Mouse (Mus musculus): Measurements from ENCODE around the gene Wnk4. TPM values are rescaled to one million over a fixed set of nuclear protein-coding genes. Genes with fewer than 3 reads are reported as not detected.

The Wnk4 gene
- 2.4 and 3.5 TPM in 2 replicates for polyA plus RNA-seq (2014; fragmentation: Nextera tagmentation; extraction: Ambion mirVana)

DNA sequence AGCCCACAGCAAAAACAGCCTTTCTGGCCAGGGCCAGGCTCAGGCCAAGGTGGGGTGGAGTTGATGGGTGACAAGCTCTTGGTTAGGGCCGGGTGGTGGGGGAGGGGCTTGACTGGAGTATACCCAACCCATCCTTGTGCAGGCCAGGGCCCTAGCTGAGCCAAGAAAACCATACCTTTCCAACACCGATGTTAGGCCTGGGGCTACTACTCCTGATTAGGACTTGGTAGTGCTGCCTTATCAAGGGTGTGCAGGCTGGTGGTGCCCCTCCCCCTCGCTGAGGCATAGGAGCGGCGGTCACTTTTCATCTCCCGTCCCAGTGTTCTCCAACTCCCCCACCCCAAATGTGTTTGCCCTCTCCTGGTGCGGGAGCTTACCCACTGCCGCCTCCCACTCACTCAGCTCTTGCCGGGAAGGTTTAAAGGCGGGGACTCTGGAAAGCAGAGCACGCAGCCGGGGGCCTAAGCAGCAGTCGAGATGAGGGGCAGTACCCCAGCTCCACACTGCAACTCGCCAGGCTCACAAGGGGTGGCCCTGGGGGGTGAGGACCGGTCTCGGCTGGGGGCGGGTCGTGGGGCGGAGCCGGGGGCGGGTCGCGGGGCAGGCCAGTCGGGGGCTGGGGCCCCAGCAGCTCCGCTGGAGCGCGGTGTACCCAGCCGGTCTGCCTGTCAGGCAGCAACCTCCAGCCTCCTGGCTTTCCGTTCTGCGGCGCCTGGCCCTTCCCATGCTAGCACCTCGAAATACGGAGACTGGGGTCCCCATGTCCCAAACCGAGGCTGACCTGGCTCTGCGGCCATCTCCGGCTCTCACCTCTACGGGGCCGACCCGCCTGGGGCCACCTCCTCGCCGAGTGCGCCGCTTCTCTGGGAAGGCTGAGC is at the start of gene Wnk4:
Gene Wnk4 (plus strand): TSS at position 620 of the 878 bp plus-strand sequence.
- Histone ChIP-seq H3K4me3 (ENCODE audit: low read depth, low read length) (peak within 1 kb of the TSS; percentile 46), H3K36me3 (replicated peaks; ENCODE audit: control insufficient read depth, insufficient read depth, low read depth, low read length) (no peaks in the 10 kb centered on the region), H3K9ac (replicated peaks; ENCODE audit: low read length) (peak within 1 kb of the TSS; percentile 70), H3K27me3 (ENCODE audit: control insufficient read depth, insufficient read depth, low read length) (peaks cover 30% of the 10 kb centered on the region), H3K27ac (replicated peaks; ENCODE audit: low read depth, low read length) (peak within 1 kb of the TSS; percentile 29), H3K4me1 (ENCODE audit: control insufficient read depth, insufficient read depth, low read length) (peaks cover 22% of the 10 kb centered on the region), H3K4me2 (ENCODE audit: low read depth, low read length) (peak within 1 kb of the TSS; percentile 96), H3K9me3 (replicated peaks; ENCODE audit: control insufficient read depth, low read length) (no peaks in the 10 kb centered on the region)
- ATAC-seq (replicated peaks; ENCODE audit: insufficient number of reproducible peaks, low FRiP score, low TSS enrichment, low read depth) (peak; percentile 84), DNase-seq (ENCODE audit: low spot score) (peak; percentile 76)
- WGBS: under 1% methylated on average over 43 of the region's 43 CpGs

DNA sequence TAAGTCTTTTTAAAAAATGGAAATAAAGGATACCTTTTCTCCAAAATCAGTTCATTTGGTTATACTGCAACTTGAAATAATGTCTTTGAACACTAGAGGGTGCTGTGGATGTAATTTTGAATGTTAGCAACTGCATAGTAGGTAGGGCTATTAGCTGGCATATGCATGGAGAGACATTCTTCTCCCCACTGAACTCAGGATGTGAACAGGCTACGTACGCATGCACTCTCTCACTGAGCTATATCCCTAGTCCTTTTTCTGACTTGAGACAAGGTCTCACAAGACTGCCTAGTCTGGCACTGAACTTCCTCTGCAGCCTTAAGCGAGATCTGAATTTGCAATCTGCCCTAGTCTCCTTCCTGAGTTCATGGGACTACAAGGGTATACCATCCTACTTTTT is 48.4 kb upstream of the Wnk4 start:
- Histone ChIP-seq H3K4me1 (ENCODE audit: control insufficient read depth, insufficient read depth, low read length) (no peaks in the 10 kb centered on the region), H3K9ac (replicated peaks; ENCODE audit: low read length) (no peak overlapping the region), H3K36me3 (replicated peaks; ENCODE audit: control insufficient read depth, insufficient read depth, low read depth, low read length) (no peaks in the 10 kb centered on the region), H3K9me3 (replicated peaks; ENCODE audit: control insufficient read depth, low read length) (no peaks in the 10 kb centered on the region), H3K27ac (replicated peaks; ENCODE audit: low read depth, low read length) (no peak overlapping the region), H3K27me3 (ENCODE audit: control insufficient read depth, insufficient read depth, low read length) (no peaks in the 10 kb centered on the region), H3K4me2 (ENCODE audit: low read depth, low read length) (no peak overlapping the region), H3K4me3 (ENCODE audit: low read depth, low read length) (no peak overlapping the region)
- DNase-seq (ENCODE audit: low spot score): peak; percentile 90
- no peak for ATAC-seq (replicated peaks; ENCODE audit: insufficient number of reproducible peaks, low FRiP score, low TSS enrichment, low read depth)
- WGBS: 51% methylated on average over 3 of the region's 3 CpGs

- Histone ChIP-seq H3K27me3 (ENCODE audit: control insufficient read depth, insufficient read depth, low read length) (no peaks in the 10 kb centered on the region), H3K36me3 (replicated peaks; ENCODE audit: control insufficient read depth, insufficient read depth, low read depth, low read length) (no peaks in the 10 kb centered on the region), H3K4me2 (ENCODE audit: low read depth, low read length) (no peak overlapping the region), H3K4me3 (ENCODE audit: low read depth, low read length) (no peak overlapping the region), H3K9me3 (replicated peaks; ENCODE audit: control insufficient read depth, low read length) (no peaks in the 10 kb centered on the region), H3K27ac (replicated peaks; ENCODE audit: low read depth, low read length) (no peak overlapping the region), H3K9ac (replicated peaks; ENCODE audit: low read length) (no peak overlapping the region), H3K4me1 (ENCODE audit: control insufficient read depth, insufficient read depth, low read length) (no peaks in the 10 kb centered on the region)
- DNase-seq (ENCODE audit: low spot score): no peak
- 84% methylated on average over 5 of the region's 5 CpGs for WGBS
- no peak for ATAC-seq (replicated peaks; ENCODE audit: insufficient number of reproducible peaks, low FRiP score, low TSS enrichment, low read depth)
Observed at GRCm38 (mm10) chr11:101216936-101217335, 43.4 kb upstream of the Wnk4 start.

DNA sequence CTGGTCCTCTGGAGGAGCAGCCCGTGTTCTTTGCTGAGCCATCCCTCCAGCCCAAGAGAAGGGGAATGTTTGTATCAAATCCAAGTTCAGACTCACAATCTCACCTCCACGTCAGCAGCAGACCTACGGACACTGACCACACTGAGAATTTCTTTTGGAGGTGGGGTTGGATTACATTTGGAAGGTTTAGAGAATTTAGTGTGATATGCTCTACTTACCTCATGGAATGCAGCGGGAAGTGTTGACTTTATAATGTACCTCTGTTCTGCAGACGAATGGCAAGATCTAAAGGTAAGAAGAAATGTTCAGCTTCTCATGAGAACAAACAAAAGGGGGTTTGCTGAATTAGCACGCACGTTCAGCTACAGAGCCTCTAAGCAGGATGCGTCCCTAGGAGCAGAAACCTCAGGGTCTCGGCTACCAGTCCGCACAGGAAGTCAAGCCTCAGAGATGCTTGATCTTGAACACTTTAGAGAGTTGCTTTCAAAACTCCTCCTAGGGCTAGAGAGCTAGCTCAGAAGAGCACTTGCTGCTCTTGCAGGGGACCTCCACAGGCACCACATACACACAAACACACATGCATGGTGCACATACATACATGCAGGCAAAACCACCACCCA is 41.8 kb upstream of the Wnk4 start:
- Histone ChIP-seq H3K27me3 (ENCODE audit: control insufficient read depth, insufficient read depth, low read length) (no peaks in the 10 kb centered on the region), H3K27ac (replicated peaks; ENCODE audit: low read depth, low read length) (no peak overlapping the region), H3K4me2 (ENCODE audit: low read depth, low read length) (no peak overlapping the region), H3K4me3 (ENCODE audit: low read depth, low read length) (no peak overlapping the region), H3K4me1 (ENCODE audit: control insufficient read depth, insufficient read depth, low read length) (no peaks in the 10 kb centered on the region), H3K36me3 (replicated peaks; ENCODE audit: control insufficient read depth, insufficient read depth, low read depth, low read length) (no peaks in the 10 kb centered on the region), H3K9me3 (replicated peaks; ENCODE audit: control insufficient read depth, low read length) (no peaks in the 10 kb centered on the region), H3K9ac (replicated peaks; ENCODE audit: low read length) (no peak overlapping the region)
- no peak for ATAC-seq (replicated peaks; ENCODE audit: insufficient number of reproducible peaks, low FRiP score, low TSS enrichment, low read depth)
- no peak for DNase-seq (ENCODE audit: low spot score)
- 76% methylated on average over 10 of the region's 10 CpGs for WGBS

- H3K27ac ChIP-seq (replicated peaks; ENCODE audit: low read depth, low read length): no peak overlapping the region
- no peak for DNase-seq (ENCODE audit: low spot score)
- H3K9ac ChIP-seq (replicated peaks; ENCODE audit: low read length): no peak overlapping the region
- no peaks in the 10 kb centered on the region for H3K27me3 ChIP-seq (ENCODE audit: control insufficient read depth, insufficient read depth, low read length)
- no peak overlapping the region for H3K4me3 ChIP-seq (ENCODE audit: low read depth, low read length)
- H3K4me2 ChIP-seq (ENCODE audit: low read depth, low read length): no peak overlapping the region
- H3K9me3 ChIP-seq (replicated peaks; ENCODE audit: control insufficient read depth, low read length): no peaks in the 10 kb centered on the region
- no peaks in the 10 kb centered on the region for H3K36me3 ChIP-seq (replicated peaks; ENCODE audit: control insufficient read depth, insufficient read depth, low read depth, low read length)
- ATAC-seq (replicated peaks; ENCODE audit: insufficient number of reproducible peaks, low FRiP score, low TSS enrichment, low read depth): no peak
- no peaks in the 10 kb centered on the region for H3K4me1 ChIP-seq (ENCODE audit: control insufficient read depth, insufficient read depth, low read length)
- WGBS: 43% methylated on average over 2 of the region's 2 CpGs
Observed at GRCm38 (mm10) chr11:101220853-101221252, 39.5 kb upstream of the Wnk4 start.

DNA sequence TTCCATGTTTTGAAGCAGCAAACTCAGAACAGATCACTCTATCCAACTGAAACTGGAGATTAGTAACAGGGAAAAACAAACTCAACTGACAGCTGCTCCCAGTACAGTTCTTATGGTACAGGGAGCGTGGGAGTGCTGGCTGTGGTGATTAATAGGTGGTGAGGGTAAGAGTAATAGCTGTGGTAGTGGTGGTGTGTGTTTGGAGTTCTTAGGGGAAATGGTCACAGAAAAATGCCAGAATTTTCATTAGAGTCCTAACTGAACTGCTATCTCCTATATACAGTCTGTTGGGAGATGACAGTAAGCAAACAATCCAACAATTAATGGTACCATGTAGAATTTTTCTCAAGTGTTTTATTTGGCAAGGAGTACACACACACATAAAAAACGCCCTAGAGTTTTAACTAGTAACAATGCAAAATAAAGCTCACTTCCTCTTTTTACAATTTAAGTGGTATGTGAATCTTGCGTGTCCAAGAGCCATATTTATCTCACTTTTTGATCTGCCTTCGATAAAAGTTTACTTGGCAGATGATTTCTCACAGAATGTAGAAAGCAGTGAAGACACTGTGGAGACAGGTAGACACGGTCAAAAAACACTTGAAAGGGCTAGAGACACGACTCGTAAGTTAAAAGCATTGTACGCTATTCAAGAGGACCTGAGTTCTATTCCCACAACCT is 38.9 kb upstream of the Wnk4 start:
- Histone ChIP-seq H3K9me3 (replicated peaks; ENCODE audit: control insufficient read depth, low read length) (no peaks in the 10 kb centered on the region), H3K27me3 (ENCODE audit: control insufficient read depth, insufficient read depth, low read length) (no peaks in the 10 kb centered on the region)

DNA sequence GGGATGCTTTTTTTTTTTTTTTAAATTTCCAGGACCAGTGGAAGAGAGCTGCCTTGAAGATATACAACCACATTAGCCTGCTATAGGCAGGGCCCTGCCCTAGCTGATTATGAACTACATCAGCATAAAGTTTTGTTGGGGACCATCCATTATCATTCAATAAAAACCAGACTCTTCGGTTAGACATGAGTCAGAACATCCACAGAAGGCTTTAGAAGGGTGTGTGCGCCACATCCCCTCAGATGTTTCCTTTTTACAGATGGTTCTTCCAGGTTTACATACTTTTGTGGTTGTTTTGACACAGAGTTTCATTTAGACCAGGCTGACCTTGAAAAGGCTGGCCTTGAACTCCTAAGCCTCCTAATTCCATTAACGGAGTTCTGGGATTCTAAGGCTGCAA is 36.0 kb upstream of the Wnk4 start:
- 91% methylated on average over 3 of the region's 3 CpGs for WGBS
- H3K4me2 ChIP-seq (ENCODE audit: low read depth, low read length): no peak overlapping the region
- H3K9ac ChIP-seq (replicated peaks; ENCODE audit: low read length): no peak overlapping the region
- no peaks in the 10 kb centered on the region for H3K9me3 ChIP-seq (replicated peaks; ENCODE audit: control insufficient read depth, low read length)
- no peak overlapping the region for H3K27ac ChIP-seq (replicated peaks; ENCODE audit: low read depth, low read length)
- no peaks in the 10 kb centered on the region for H3K27me3 ChIP-seq (ENCODE audit: control insufficient read depth, insufficient read depth, low read length)
- DNase-seq (ENCODE audit: low spot score): no peak
- no peaks in the 10 kb centered on the region for H3K4me1 ChIP-seq (ENCODE audit: control insufficient read depth, insufficient read depth, low read length)
- no peaks in the 10 kb centered on the region for H3K36me3 ChIP-seq (replicated peaks; ENCODE audit: control insufficient read depth, insufficient read depth, low read depth, low read length)
- ATAC-seq (replicated peaks; ENCODE audit: insufficient number of reproducible peaks, low FRiP score, low TSS enrichment, low read depth): no peak
- H3K4me3 ChIP-seq (ENCODE audit: low read depth, low read length): no peak overlapping the region

More for the DNA sequence above, 38.9 kb upstream of the Wnk4 start:
- DNase-seq (ENCODE audit: low spot score): no peak
- H3K36me3 ChIP-seq (replicated peaks; ENCODE audit: control insufficient read depth, insufficient read depth, low read depth, low read length): no peaks in the 10 kb centered on the region
- H3K4me3 ChIP-seq (ENCODE audit: low read depth, low read length): no peak overlapping the region
- no peaks in the 10 kb centered on the region for H3K4me1 ChIP-seq (ENCODE audit: control insufficient read depth, insufficient read depth, low read length)
- H3K9ac ChIP-seq (replicated peaks; ENCODE audit: low read length): no peak overlapping the region
- ATAC-seq (replicated peaks; ENCODE audit: insufficient number of reproducible peaks, low FRiP score, low TSS enrichment, low read depth): no peak
- WGBS: 89% methylated on average over 8 of the region's 8 CpGs
- no peak overlapping the region for H3K27ac ChIP-seq (replicated peaks; ENCODE audit: low read depth, low read length)
- no peak overlapping the region for H3K4me2 ChIP-seq (ENCODE audit: low read depth, low read length)
